Mouse (Mus musculus) liver, embryonic 13.5 days (tissue): ENCODE measurements around the gene Sppl2b. TPM values are rescaled to one million over a fixed set of nuclear protein-coding genes. Genes with fewer than 3 reads are reported as not detected.

Experiments
- ATAC-seq: fragments of 200-750 bp; cut with Nextera tagmentation; 2 replicates; pipeline ENCODE4 v1.8.0; 2017; ENCODE audit warnings: low read depth, mild to moderate bottlenecking, moderate number of reproducible peaks, moderate library complexity
- DNase-seq: peaks from one replicate; pipeline ENCODE4 v3.0.0; 2022
- H3K27ac ChIP-seq: fragments of 300-500 bp; sonication (generic); 2 replicates; pipeline ENCODE4 v1.5.1; 2015; ENCODE audit warnings: moderate library complexity, mild to moderate bottlenecking, inconsistent platforms
- H3K27me3 ChIP-seq: fragments of 300-500 bp; sonication (generic); 2 replicates; pipeline ENCODE4 v1.6.1; 2015; ENCODE audit warnings: mild to moderate bottlenecking, inconsistent platforms
- H3K36me3 ChIP-seq: fragments of 300-500 bp; sonication (generic); 2 replicates; pipeline ENCODE4 v1.6.1; 2015; ENCODE audit warnings: mild to moderate bottlenecking, inconsistent platforms
- H3K4me1 ChIP-seq: fragments of 300-500 bp; sonication (generic); replicated peaks from 2 replicates; pipeline ENCODE4 v1.6.1; 2015; ENCODE audit warnings: inconsistent platforms
- H3K4me2 ChIP-seq: fragments of 300-500 bp; sonication (generic); 2 replicates; pipeline ENCODE4 v1.6.1; 2015; ENCODE audit warnings: inconsistent platforms, mild to moderate bottlenecking, moderate library complexity
- H3K4me3 ChIP-seq: fragments of 300-500 bp; sonication (generic); replicated peaks from 2 replicates; pipeline ENCODE4 v1.5.1; 2015; ENCODE audit warnings: mild to moderate bottlenecking, inconsistent platforms
- H3K9ac ChIP-seq: fragments of 300-500 bp; sonication (generic); 2 replicates; pipeline ENCODE4 v1.6.1; 2015; ENCODE audit warnings: mild to moderate bottlenecking, inconsistent platforms
- H3K9me3 ChIP-seq: fragments of 300-500 bp; sonication (generic); replicated peaks from 2 replicates; pipeline ENCODE4 v1.6.1; 2016; ENCODE audit warnings: inconsistent platforms
- WGBS: fragments of 180-500 bp; shearing (Covaris S2); methylation state at CpG from one replicate; pipeline ENCODE4 v1.1.7; 2015; ENCODE audit not compliant: insufficient replicate concordance; 5-methylcytosine and 5-hydroxymethylcytosine counted together
- microRNA counts: library from miRNA; unstranded; fragments of <30 nt; microRNA quantifications from one replicate; lab custom pipeline; 2016
- microRNA-seq: library from miRNA; unstranded; fragments of <30 nt; microRNA quantifications from one replicate; pipeline ENCODE4, GENCODE M21; 2016
- polyA plus RNA-seq: library from polyadenylated mRNA; unstranded; fragments of >200 nt; fragmentation: Nextera tagmentation; extraction: Ambion mirVana; gene quantifications from 2 replicates; pipeline ENCODE4 v1.2.1, GENCODE M21; 2015

Gene Sppl2b
- polyA plus RNA-seq, 1 experiment from 2014 or later, result 56.8 TPM

DNA sequence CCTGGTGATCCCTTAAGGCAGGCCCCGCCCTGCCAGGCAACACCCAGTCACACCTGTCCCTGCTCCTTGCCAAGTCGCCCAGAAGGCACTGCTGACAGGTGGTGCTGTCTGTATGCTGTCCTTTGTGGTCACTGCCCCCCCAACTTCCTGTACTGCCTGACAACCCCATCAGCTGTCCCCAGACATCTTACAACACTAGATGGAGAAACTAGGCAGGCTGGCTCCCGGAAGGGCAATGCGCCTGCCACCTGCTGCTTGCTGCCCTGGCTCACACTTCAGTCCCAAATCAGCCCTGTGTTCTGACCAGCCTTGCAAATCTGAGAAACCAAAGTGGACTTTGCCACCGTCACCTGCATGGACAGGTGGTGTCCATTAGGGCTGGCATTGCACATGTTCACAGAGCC, 59.2 kb downstream of the Sppl2b start:
- no peaks in the 10 kb centered on the region for H3K9me3 ChIP-seq
- DNase-seq, result no peak
- peaks cover 54% of the 10 kb centered on the region for H3K4me1 ChIP-seq
- H3K36me3 ChIP-seq, result peaks cover 38% of the 10 kb centered on the region
- H3K27ac ChIP-seq, result peak overlapping the region; percentile 18
- ATAC-seq, result no peak
- no peak overlapping the region for H3K9ac ChIP-seq
- no peak overlapping the region for H3K4me2 ChIP-seq
- no peak overlapping the region for H3K4me3 ChIP-seq
- 69% methylated on average over 5 of the region's 5 CpGs for WGBS
- H3K27me3 ChIP-seq, result peaks cover 19% of the 10 kb centered on the region

DNA sequence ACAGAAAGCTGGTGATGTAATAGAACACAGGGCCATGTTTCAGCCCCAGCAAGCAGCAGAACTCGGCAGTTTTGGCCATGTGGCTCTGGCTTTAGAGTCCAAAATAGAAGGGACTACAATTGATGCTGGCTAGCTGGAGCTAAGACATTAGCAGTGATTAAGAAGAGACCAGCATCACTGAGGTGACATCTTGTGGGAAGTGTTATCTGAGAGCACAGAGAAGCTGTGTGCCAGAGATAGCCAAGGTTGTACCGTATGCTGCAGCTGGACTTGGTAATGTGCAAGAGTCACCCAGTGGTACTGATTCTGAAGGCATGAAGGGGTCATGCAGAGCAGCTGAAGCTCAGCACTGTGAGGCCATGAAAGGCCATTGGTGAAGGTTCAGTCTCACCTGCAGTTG, 60.2 kb downstream of the Sppl2b start:
- WGBS, result 19% methylated on average over 2 of the region's 2 CpGs
- Histone ChIP-seq H3K9me3 (no peaks in the 10 kb centered on the region), H3K9ac (no peak overlapping the region), H3K4me2 (no peak overlapping the region), H3K4me3 (no peak overlapping the region), H3K27ac (no peak overlapping the region), H3K36me3 (peaks cover 28% of the 10 kb centered on the region), H3K27me3 (peaks cover 25% of the 10 kb centered on the region), H3K4me1 (peaks cover 54% of the 10 kb centered on the region)
- peak; percentile 54 for DNase-seq
- peak; percentile 43; the same call in 1 of the 2 replicates for ATAC-seq

DNA sequence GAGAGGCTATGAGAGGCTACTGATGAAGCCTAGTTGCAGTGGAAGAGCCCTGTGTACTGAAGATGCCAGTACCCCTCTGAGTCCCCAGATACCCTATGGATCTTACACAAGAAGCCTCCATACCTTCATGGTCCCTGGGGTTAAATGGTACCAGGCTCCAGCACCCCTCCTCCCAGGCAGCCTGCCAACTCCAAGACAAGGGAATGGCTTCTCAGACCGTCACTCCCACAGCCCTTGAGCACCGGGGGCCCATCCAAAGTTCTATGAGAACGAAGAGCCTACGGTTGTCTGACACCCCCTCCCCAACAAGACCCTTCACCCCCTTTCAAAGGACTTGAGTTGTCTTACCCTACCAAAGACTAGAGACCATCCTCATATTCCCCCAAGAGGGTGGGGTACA, 60.7 kb downstream of the Sppl2b start:
- 0 out of 2 replicates have a peak, but pooled peaks have one; percentile 1 for ATAC-seq
- Histone ChIP-seq H3K36me3 (peaks cover 23% of the 10 kb centered on the region), H3K4me3 (no peak overlapping the region), H3K27ac (no peak overlapping the region), H3K4me1 (peaks cover 54% of the 10 kb centered on the region), H3K9ac (no peak overlapping the region), H3K4me2 (no peak overlapping the region), H3K9me3 (no peaks in the 10 kb centered on the region), H3K27me3 (peaks cover 25% of the 10 kb centered on the region)
- WGBS, result 85% methylated on average over 4 of the region's 4 CpGs
- DNase-seq, result no peak

DNA sequence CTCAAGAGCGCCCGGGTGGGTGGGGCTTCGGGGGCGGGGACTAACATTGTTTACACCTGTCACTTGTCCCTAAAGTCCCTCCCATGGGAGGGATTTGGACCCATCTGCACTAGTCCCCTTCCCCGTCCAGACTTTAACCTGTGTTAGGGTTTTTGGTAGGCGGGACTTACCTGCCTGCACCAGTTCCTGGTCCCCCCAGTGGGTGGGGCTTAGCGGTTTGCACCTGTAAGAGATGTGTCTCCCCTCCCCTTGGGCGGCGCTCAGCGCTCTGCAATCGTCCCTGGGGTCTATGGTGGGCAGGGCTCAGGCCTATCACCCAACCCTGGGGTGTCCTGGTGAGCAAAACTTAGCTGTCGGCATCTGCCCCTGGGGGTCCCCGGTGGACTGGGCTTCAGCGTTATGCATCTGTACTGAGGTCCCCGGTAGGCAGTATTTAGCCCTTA, 62.3 kb downstream of the Sppl2b start:
- H3K27ac ChIP-seq, result peak overlapping the region; percentile 59
- peaks cover 8% of the 10 kb centered on the region; the same call in 1 of the 2 replicates for H3K36me3 ChIP-seq
- peaks cover 28% of the 10 kb centered on the region for H3K27me3 ChIP-seq
- H3K4me3 ChIP-seq, result peak overlapping the region; percentile 78
- peaks cover 63% of the 10 kb centered on the region for H3K4me1 ChIP-seq
- H3K9ac ChIP-seq, result peak overlapping the region; percentile 81
- WGBS, result 2% methylated on average over 15 of the region's 15 CpGs
- ATAC-seq, result peak; percentile 19
- peak overlapping the region; percentile 90 for H3K4me2 ChIP-seq
- H3K9me3 ChIP-seq, result no peaks in the 10 kb centered on the region
- DNase-seq, result no peak

DNA sequence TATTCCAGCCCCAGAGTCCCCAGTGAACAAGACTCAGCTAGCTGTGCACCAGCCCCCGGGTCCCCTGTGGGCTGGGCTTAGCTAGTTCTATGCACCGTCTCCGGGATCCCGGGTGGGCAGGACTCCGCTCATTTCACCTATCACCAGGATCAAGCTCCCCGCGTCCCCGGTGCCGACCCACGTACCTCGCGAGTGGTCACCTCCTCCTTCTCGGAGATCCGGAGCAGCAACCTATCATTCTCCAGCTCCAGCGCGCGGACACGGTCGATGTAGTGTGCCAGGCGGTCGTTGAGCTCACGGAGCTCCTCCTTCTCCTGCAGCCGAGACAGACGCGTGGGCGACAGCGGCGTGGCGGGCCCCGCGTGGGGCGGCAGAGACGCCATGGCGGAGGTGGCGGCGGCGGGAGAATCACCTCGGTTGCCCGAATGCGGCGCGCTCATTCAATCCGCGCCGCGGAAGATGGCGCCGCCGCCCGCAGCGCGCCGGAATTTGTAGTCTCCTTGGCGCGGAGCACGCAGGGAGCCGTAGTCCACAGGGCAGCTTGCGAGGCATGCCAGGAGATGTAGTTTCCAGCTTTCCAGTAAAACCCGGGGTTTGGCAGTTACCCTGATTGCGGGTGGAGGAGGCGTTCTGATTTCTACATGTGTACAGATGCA, 62.8 kb downstream of the Sppl2b start, which contains the start of gene Lmnb2:
Gene Lmnb2 (minus strand): TSS at position 467 of the 656 bp plus-strand sequence.
- Histone ChIP-seq H3K4me2 (peak within 1 kb of the TSS; percentile 90), H3K9me3 (no peaks in the 10 kb centered on the region), H3K36me3 (peaks cover 8% of the 10 kb centered on the region; the same call in 1 of the 2 replicates), H3K27ac (peak within 1 kb of the TSS; percentile 59), H3K27me3 (peaks cover 28% of the 10 kb centered on the region), H3K4me1 (peaks cover 63% of the 10 kb centered on the region), H3K9ac (peak within 1 kb of the TSS; percentile 81), H3K4me3 (peak within 1 kb of the TSS; percentile 78)
- WGBS, result under 1% methylated on average over 61 of the region's 61 CpGs
- ATAC-seq, result peak; percentile 25
- DNase-seq, result no peak

MicroRNA genes within 50 kb of the gene (microRNA counts, 519-probe panel; counts per million panel counts)
- 114 counts per million for microRNA mmu-miR-1982 (lab: Ali Mortazavi, UCI)

Small RNA genes within 50 kb of the gene (microRNA-seq; reads per million reads assigned to microRNA genes)
- 1.5 reads per million for gene Mir1982

Other genes starting within 250 kb of the Sppl2b start
- gene Gm49322, start 249.3 kb upstream of the Sppl2b start, polyA plus RNA-seq, result 1.4 and 1.5 TPM in 2 replicates
- 46.0 and 51.1 TPM in 2 replicates for gene Csnk1g2, start 232.4 kb upstream of the Sppl2b start, polyA plus RNA-seq
- gene Btbd2, start 198.2 kb upstream of the Sppl2b start, polyA plus RNA-seq, result 11.5 and 12.7 TPM in 2 replicates
- gene Mknk2, start 177.2 kb upstream of the Sppl2b start, polyA plus RNA-seq, result 71.4 and 73.8 TPM in 2 replicates
- 31.6 and 38.5 TPM in 2 replicates for gene Mob3a, start 153.3 kb upstream of the Sppl2b start, polyA plus RNA-seq
- gene Izumo4, start 153.1 kb upstream of the Sppl2b start, polyA plus RNA-seq, result 6.1 and 7.5 TPM in 2 replicates
- gene Ap3d1, start 113.0 kb upstream of the Sppl2b start, polyA plus RNA-seq, result 24.9 and 25.6 TPM in 2 replicates
- 7.4 and 7.8 TPM in 2 replicates for gene Dot1l, start 100.1 kb upstream of the Sppl2b start, polyA plus RNA-seq
- gene Sf3a2, start 57.1 kb upstream of the Sppl2b start, polyA plus RNA-seq, result 35.7 and 48.5 TPM in 2 replicates
- 97.5 and 105 TPM in 2 replicates for gene Plekhj1, start 56.6 kb upstream of the Sppl2b start, polyA plus RNA-seq
- gene Amh, start 50.0 kb upstream of the Sppl2b start, polyA plus RNA-seq, result not detected in 2 replicates
- gene Jsrp1, start 41.8 kb upstream of the Sppl2b start, polyA plus RNA-seq, result 0.20 and 0.38 TPM in 2 replicates
- gene Oaz1, start 28.6 kb upstream of the Sppl2b start, polyA plus RNA-seq, result 1,324 and 1,529 TPM in 2 replicates
- gene Lingo3, start 11.2 kb upstream of the Sppl2b start, polyA plus RNA-seq, result not detected in 2 replicates
- gene Lsm7, start 66 bp upstream of the Sppl2b start, polyA plus RNA-seq, result 192 and 208 TPM in 2 replicates
- gene Tmprss9, start 16.6 kb downstream of the Sppl2b start, polyA plus RNA-seq, result 0.05 TPM in 1 of 2 replicates, not detected in the other
- gene Timm13, start 45.7 kb downstream of the Sppl2b start, polyA plus RNA-seq, result 249 and 266 TPM in 2 replicates
- 14.0 and 15.4 TPM in 2 replicates for gene Lmnb2, start 63.0 kb downstream of the Sppl2b start, polyA plus RNA-seq
- 1.6 and 1.8 TPM in 2 replicates for gene Gadd45b, start 74.8 kb downstream of the Sppl2b start, polyA plus RNA-seq
- gene Gng7, start 159.7 kb downstream of the Sppl2b start, polyA plus RNA-seq, result 0.44 and 0.46 TPM in 2 replicates
- gene Diras1, start 170.4 kb downstream of the Sppl2b start, polyA plus RNA-seq, result 0.06 TPM in 1 of 2 replicates, not detected in the other
- 5.7 and 5.8 TPM in 2 replicates for gene Slc39a3, start 182.2 kb downstream of the Sppl2b start, polyA plus RNA-seq
- 69.1 and 71.6 TPM in 2 replicates for gene Sgta, start 204.9 kb downstream of the Sppl2b start, polyA plus RNA-seq
- 35.1 and 38.2 TPM in 2 replicates for gene Thop1, start 214.8 kb downstream of the Sppl2b start, polyA plus RNA-seq
- 22.3 and 22.5 TPM in 2 replicates for gene Creb3l3, start 243.6 kb downstream of the Sppl2b start, polyA plus RNA-seq